Comparison of ENCODE assay signal across 15 mouse cellular contexts in genomic region chr16:85106644-85107323, GRCm38 (mm10).
A peak's percentile ranks its signal among the peaks of the same experiment; 100 is the strongest.
DNase-seq lines count a peak whose midpoint lies in the region; ATAC-seq and TF ChIP-seq lines count a peak whose summit lies in the region.
"Had no signal": no experiment of that assay in that cellular context is flagged by ENCODE, and none has a peak within 500 bp of the region (broad histone marks: within the 10 kb centered on the region; RNA-seq: fewer than 3 reads in every experiment).

No protein-coding gene starts in this region.

- H3K4me3 ChIP-seq in forebrain, embryonic 11.5 days (ENCODE audit: low read depth, low read length), result no peak overlapping the region
- H3K4me3 ChIP-seq in forebrain, embryonic 10.5 days, result no peak overlapping the region
- H3K4me3 ChIP-seq in forebrain, embryonic 16.5 days (replicated peaks; ENCODE audit: low read length), result no peak overlapping the region
- H3K4me3 ChIP-seq in midbrain, postnatal 0 days (ENCODE audit: low read depth, low read length), result no peak overlapping the region
- H3K4me3 ChIP-seq: left cerebral cortex, adult 2 months; myocyte had no signal

- peak; percentile 35; the same call in 1 of the 2 replicates for ATAC-seq in forebrain, embryonic 11.5 days (replicated peaks; ENCODE audit: low FRiP score)
- ATAC-seq in forebrain, embryonic 16.5 days, result 0 out of 2 replicates have a peak, but pooled peaks have one; percentile 3
- no peak for ATAC-seq in midbrain, postnatal 0 days (ENCODE audit: low FRiP score)
- ATAC-seq: lung, postnatal 0 days had no signal

- no peaks in the 10 kb centered on the region; the same call in 1 of the 2 replicates for H3K4me1 ChIP-seq in forebrain, embryonic 11.5 days (replicated peaks; ENCODE audit: control insufficient read depth, insufficient read depth, low read length)
- H3K4me1 ChIP-seq in forebrain, embryonic 10.5 days, result peaks cover 14% of the 10 kb centered on the region
- peaks cover 36% of the 10 kb centered on the region for H3K4me1 ChIP-seq in forebrain, embryonic 16.5 days (replicated peaks; ENCODE audit: control insufficient read depth, insufficient read depth, low read length)
- H3K4me1 ChIP-seq in midbrain, postnatal 0 days (ENCODE audit: insufficient read depth, low read length), result peaks cover 9% of the 10 kb centered on the region

- H3K36me3 ChIP-seq in forebrain, embryonic 11.5 days (ENCODE audit: control insufficient read depth, insufficient read depth, low read length), result no peaks in the 10 kb centered on the region; the same call in 1 of the 2 replicates
- H3K36me3 ChIP-seq in forebrain, embryonic 10.5 days (replicated peaks), result peaks cover 16% of the 10 kb centered on the region
- H3K36me3 ChIP-seq in forebrain, embryonic 16.5 days (ENCODE audit: control insufficient read depth, insufficient read depth), result peaks cover 4% of the 10 kb centered on the region
- no peaks in the 10 kb centered on the region; the same call in none of the 2 replicates for H3K36me3 ChIP-seq in midbrain, postnatal 0 days (ENCODE audit: insufficient read depth, low read length)

- no peak for DNase-seq in forebrain, embryonic 11.5 days (ENCODE audit: low spot score)
- no peak for DNase-seq in forebrain, embryonic 10.5 days (ENCODE audit: extremely low spot score, low spot score)
- DNase-seq in Muller cell, postnatal 12 days (ENCODE audit: inconsistent ontology term), result peak; percentile 64
- DNase-seq in midbrain, postnatal 0 days (ENCODE audit: low spot score), result peak; percentile 86
- no peak for DNase-seq in layer of hippocampus, adult 18-20 months (ENCODE audit: low spot score in 2 of 2)
- DNase-seq in spleen, postnatal 4 days (ENCODE audit: low spot score in 2 of 2), result no peak
- no peak for DNase-seq in urinary bladder, adult 2 months (ENCODE audit: low spot score)
- DNase-seq: adrenal gland, adult 2 months; kidney, postnatal 10 days; right cerebral cortex, postnatal 4 days; thymus, adult 18-20 months had no signal

- no peak overlapping the region for H3K4me2 ChIP-seq in forebrain, embryonic 11.5 days (ENCODE audit: low read depth, low read length, severe bottlenecking)
- no peak overlapping the region for H3K4me2 ChIP-seq in forebrain, embryonic 16.5 days (ENCODE audit: low read length)
- H3K4me2 ChIP-seq in midbrain, postnatal 0 days (ENCODE audit: low read depth, low read length, poor library complexity, severe bottlenecking), result no peak overlapping the region

- no peaks in the 10 kb centered on the region for H3K27me3 ChIP-seq in forebrain, embryonic 11.5 days (ENCODE audit: control insufficient read depth, insufficient read depth, low read length)
- H3K27me3 ChIP-seq in forebrain, embryonic 10.5 days (ENCODE audit: poor library complexity, severe bottlenecking), result no peaks in the 10 kb centered on the region
- no peaks in the 10 kb centered on the region for H3K27me3 ChIP-seq in forebrain, embryonic 16.5 days (replicated peaks; ENCODE audit: control insufficient read depth, insufficient read depth, low read length)
- H3K27me3 ChIP-seq in midbrain, postnatal 0 days (ENCODE audit: insufficient read depth, low read length), result no peaks in the 10 kb centered on the region

- H3K27ac ChIP-seq in forebrain, embryonic 11.5 days (ENCODE audit: low read depth, low read length), result no peak overlapping the region
- no peak overlapping the region for H3K27ac ChIP-seq in forebrain, embryonic 10.5 days
- H3K27ac ChIP-seq in forebrain, embryonic 16.5 days (ENCODE audit: low read length), result peak overlapping the region; percentile 16; the same call in 1 of the 2 replicates
- H3K27ac ChIP-seq in midbrain, postnatal 0 days (ENCODE audit: low read depth, low read length), result no peak overlapping the region
- H3K27ac ChIP-seq: left cerebral cortex, adult 2 months had no signal

- WGBS in forebrain, embryonic 11.5 days, result 76% methylated on average over 9 of the region's 9 CpGs
- WGBS in forebrain, embryonic 10.5 days, result 86% methylated on average over 9 of the region's 9 CpGs
- 41% methylated on average over 9 of the region's 9 CpGs for WGBS in forebrain, embryonic 16.5 days
- WGBS in midbrain, postnatal 0 days, result 37% methylated on average over 9 of the region's 9 CpGs

- no peaks in the 10 kb centered on the region for H3K9me3 ChIP-seq in forebrain, embryonic 11.5 days (ENCODE audit: control insufficient read depth, low read length)
- no peaks in the 10 kb centered on the region for H3K9me3 ChIP-seq in forebrain, embryonic 10.5 days
- no peaks in the 10 kb centered on the region for H3K9me3 ChIP-seq in forebrain, embryonic 16.5 days (ENCODE audit: control insufficient read depth, low read length)
- H3K9me3 ChIP-seq in midbrain, postnatal 0 days (ENCODE audit: low read length), result no peaks in the 10 kb centered on the region

- no peak for TF ChIP-seq CTCF in midbrain, postnatal 0 days (IDR thresholded peaks at IDR 0.05)

- no peak overlapping the region for H3K9ac ChIP-seq in forebrain, embryonic 11.5 days (ENCODE audit: low read length)
- H3K9ac ChIP-seq in forebrain, embryonic 16.5 days (replicated peaks; ENCODE audit: low read depth, low read length), result no peak overlapping the region
- no peak overlapping the region for H3K9ac ChIP-seq in midbrain, postnatal 0 days (replicated peaks; ENCODE audit: low read length, poor library complexity, severe bottlenecking)

Comparison
In these comparisons a context has a peak if more than half of its experiments do, and no peak if none do; other contexts are left out.
1. DNase-seq: peak in Muller cell, postnatal 12 days (single experiment) and midbrain, postnatal 0 days (single experiment); none in forebrain, embryonic 11.5 days (single experiment), forebrain, embryonic 10.5 days (single experiment), layer of hippocampus, adult 18-20 months (0 of 2), spleen, postnatal 4 days (0 of 2) and urinary bladder, adult 2 months (single experiment).